Mouse (Mus musculus) spleen, postnatal 14 days (tissue): Measurements from ENCODE around the gene Dynlrb2.

Experiments used
- DNase-seq, 2 experiments: peaks; one replicate each; pipeline ENCODE4 v3.0.0; 2021 to 2022; ENCODE audit warnings: low spot score in 2 of 2

The Dynlrb2 gene

DNA sequence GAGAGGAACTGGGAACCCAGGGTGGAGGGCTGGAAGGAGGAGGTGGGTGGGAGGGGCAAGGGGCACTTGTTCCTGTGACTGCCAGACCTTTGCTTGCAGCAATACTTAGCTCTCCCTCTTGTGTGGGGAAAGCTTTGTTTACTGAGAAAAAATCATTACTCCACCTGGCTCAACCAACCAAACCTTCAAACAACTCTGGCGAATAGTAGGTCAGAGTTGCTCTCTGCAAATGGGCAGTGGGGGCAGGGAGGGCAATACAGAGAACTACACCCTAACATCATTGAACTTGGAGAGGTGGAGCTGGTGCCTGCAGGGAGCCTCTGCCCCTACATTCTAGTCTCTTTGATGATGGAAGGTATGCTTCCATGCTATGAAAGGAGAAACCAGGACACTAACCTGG is 35.4 kb downstream of the Dynlrb2 start:
- DNase-seq: no peak

DNA sequence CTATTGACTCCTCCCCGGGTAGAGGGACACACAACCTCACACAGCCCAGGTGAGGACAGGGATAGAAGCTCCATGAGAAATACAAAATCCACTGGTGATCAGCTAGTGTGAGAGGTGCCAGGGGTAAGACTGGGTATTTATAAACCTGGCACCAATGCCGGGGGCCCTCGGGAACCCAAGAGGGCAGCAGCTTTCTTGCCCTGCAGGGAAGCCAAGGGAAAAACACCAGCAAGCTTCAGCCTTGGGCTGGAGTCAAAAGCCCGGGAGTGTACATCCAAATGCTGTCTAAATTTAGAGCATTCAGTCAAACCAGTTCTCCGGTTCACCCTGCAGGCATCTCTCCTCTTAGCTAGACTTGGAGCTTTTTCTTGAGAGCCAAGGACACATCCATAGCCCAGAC is 38.1 kb downstream of the Dynlrb2 start:
- no peak for DNase-seq

DNA sequence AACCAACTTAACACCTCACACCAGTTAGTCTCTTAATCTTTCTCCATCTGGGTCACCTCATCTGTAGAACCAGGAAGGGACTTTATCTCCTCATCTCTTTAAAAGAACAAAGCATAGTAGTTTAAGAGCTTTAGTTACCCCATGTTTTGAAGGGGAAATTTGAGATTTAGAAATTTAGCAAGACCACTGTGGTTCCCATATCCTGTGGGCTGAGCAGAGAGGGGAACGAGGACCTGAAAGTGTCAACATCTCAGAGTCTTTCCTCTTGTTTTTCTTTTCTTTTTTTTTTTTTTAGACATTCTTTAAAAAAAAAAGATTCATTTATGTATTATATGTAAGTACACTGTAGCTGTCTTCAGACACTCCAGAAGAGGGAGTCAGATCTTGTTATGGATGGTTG is 38.6 kb downstream of the Dynlrb2 start:
- DNase-seq: no peak

DNA sequence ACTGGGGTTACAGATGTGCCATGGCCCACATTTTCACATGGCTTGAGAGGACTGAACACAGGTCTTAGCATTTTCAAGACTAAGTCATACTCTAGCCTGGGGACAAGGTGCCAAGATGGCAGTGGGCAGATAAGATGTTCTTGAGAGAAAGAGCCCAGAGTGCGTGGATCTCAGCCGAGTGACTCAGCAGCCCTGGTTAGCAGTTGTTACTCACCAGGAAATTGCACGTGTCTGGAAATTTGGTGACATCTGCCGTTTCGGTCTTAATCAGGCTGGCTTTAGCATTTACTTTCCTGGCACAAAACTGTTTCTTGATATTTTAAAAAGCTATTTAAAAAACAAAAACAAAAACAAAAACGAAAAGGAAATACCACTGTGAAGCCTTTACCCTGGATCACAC is 47.5 kb downstream of the Dynlrb2 start:
- no peak for DNase-seq

DNA sequence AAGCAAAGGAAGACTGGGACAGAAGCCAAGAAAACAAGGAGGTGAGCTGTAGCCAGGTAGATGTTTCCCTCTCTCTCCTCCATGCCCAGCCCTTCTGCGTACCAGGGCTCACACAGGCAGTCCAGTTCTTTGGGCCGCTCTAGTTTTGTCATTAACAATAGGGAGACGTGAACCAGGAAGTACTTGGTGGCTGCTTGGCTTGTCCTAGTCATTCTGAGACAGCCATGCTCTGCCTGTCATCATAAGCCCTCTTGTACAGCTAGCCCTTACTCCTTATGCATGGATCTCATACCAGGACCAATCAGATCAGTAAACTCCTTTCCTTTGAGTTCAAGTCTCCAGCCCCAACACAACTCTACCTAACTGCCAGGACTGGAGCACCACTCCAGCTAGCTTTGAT is 48.0 kb downstream of the Dynlrb2 start:
- no peak for DNase-seq
